Mouse (Mus musculus) heart, postnatal 4 days (tissue): ENCODE results near the gene Mid1. TPM values are rescaled to one million over a fixed set of nuclear protein-coding genes. Genes with fewer than 3 reads are reported as not detected.
A peak's percentile ranks its signal among the peaks of the same experiment; 100 is the strongest.
"Not testable (repeated sequence)": the region's sequence is repeated elsewhere in the genome, so short reads cannot be mapped to it uniquely, and the experiment has no call there.

ENCODE experiments used
- DNase-seq: peaks from one replicate; pipeline ENCODE4 v3.0.0; 2021
- total RNA-seq, 2 experiments: library from RNA; stranded (reverse); gene quantifications; 2 replicates each; pipeline ENCODE4 v1.2.3; 2021

Mid1 gene
- total RNA-seq, 2 experiments from 2014 or later, result 9.6 to 18.2 TPM

DNA sequence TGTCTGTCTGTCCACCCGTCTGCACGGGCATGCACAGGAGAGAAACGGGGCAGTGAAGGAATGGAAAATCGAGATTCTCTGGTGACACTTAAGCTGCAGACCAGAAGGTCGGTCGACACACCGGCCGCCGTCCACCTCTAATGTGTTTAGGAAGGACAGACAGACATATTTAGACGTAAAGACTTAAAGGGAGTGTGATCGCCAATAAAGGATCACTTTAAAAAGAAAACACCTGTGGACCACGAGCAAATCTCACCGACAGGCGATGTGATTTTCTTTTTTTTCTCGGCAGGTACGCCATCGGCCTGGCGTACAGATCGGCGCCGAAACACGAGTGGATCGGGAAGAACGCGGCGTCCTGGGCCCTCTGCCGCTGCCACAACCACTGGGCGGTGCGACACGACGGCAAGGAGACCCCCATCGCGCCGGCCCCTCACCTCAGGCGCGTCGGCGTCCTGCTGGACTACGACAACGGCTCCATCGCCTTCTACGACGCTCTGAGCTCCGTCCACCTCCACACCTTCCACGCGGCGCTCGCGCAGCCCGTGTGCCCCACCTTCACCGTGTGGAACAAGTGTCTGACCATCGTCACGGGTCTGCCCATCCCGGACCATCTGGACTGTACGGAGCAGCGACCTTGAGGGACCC, 303.7 kb downstream of the Mid1 start:
- peak; percentile 64 for DNase-seq

GRCm38 (mm10) chrX:169989219-169989595, 304.2 kb downstream of the Mid1 start:
- DNase-seq, result not testable (repeated sequence)

DNA sequence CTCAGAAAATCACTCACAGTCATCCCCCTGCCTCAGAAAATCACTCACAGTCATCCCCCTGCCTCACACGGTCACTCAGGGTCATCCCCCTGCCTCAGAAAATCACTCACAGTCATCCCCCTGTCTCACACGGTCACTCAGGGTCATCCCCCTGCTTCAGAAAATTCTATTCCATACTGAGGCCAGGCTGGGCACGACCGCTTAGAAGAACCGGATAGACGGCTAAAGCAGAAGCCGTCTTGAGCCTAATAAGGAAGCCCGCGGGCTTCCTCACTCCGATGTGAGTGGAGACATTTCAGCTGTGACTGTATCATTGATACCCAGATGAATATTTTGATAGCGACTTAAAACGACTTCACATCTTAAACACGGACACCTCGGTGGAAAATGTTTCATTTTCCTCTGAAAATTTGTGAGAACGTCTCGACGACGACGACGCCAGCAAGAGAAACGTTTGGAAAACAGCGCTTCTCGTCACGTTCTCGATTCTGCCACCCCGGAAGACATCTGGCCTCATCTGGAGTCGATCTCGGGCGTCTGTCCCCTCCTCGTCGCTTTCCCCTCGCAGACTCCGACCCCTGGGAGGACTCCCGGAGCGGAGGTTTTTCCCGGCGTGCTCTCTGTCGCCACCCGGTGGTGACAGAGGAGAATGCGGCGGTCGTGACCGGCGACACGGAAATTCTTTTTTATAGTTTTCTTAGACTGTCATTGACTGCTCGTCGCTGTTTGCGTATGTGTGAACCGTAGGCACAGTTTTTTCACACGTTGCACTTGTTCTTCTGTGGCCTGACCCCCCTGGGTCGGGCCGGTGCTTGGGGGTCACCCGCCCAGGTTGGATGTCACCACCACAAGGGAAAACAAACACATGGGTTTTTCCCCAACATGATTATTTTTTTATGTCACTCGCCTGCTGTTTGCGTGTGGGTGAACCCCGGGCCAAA, 305.0 kb downstream of the Mid1 start:
- peak; percentile 89 for DNase-seq

- peak; percentile 100 for DNase-seq
These were observed 306.3 kb downstream of the Mid1 start for GRCm38 (mm10) chrX:169991128-169991873.

DNA sequence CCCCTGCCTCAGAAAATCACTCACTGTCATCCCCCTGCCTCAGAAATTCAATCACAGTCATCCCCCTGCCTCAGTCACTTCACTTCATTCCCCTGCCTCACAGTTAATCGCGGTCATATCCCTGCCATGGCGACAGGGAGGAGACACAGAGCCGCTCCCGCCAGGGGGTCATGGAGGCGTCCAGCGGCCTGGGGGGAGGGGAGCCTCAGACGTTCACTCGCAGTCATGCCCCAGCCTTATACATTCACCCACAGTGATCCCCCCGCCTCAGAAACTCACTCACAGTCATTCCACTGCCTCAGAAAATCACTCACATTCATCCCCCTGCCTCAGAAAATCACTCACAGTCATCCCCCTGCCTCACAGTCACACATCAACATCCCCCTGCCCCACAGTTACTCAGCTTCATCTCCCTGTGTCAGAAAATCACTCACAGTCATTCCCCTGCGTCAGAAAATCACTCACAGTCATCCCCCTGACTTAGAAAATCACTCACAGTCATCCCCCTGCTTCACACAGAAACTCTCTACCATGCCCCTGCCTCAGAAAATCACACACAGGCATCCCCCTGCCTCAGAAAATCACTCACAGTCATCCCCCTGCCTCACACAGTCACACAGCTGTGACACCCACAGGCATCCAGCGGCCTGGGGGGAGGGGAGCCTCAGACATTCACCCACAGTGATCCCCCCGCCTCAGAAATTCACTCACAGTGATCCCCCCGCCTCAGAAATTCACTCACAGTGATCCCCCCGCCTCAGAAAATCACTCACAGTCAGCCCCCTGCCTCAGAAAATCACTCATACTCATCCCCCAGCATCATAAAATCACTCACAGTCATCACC, 307.3 kb downstream of the Mid1 start:
- peak; percentile 59 for DNase-seq

DNA sequence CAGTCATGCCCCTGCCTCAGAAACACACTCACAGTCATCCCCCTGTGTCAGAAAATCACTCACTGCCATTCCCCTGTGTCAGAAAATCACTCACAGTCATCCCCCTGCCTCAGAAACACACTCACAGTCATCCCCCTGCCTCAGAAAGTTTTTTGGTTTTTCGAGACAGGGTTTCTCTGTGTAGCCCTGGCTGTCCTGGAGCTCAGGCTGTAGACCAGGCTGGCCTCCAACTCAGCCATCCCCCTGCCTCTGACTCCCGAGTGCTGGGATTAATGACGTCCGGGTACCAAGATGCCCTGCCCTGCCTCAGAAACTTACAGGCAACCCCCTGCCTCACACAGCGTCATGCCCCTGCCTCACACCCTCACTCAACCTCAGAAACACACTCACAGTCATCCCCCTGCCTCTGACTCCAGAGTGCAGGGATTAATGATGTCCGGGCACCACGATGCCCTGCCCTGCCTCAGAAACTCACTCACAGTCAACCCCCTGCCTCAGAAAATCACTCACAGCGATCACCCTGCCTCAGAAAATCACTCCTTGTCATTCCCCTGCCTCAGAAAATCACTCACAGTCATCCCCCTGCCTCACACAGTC, 308.1 kb downstream of the Mid1 start:
- peak; percentile 52 for DNase-seq

GRCm38 (mm10) chrX:169994011-169994865, 309.2 kb downstream of the Mid1 start:
- DNase-seq, result peak; percentile 80

GRCm38 (mm10) chrX:169994866-169995711, 310.1 kb downstream of the Mid1 start:
- DNase-seq, result peak; percentile 19

DNA sequence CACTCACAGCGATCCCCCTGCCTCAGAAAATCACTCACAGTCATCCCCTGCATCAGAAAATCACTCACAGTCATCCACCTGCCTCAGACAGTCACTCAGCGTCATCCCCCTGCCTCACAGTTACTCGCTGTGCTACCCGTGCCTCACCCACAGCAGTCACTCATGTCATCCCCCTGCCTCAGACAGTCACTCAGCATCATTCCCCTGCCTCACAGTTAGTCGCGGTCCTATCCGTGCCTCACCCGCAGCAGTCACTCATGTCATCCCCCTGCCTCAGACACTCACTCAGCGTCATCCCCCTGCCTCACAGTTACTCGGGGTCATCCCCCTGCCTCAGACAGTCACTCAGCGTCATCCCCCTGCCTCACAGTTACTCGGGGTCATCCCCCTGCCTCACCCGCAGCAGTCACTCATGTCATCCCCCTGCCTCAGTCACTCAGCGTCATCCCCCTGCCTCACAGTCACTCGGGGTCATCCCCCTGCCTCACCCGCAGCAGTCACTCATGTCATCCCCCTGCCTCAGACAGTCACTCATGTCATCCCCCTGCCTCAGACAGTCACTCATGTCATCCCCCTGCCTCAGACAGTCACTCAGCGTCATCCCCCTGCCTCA, 311.0 kb downstream of the Mid1 start:
- peak; percentile 51 for DNase-seq

- peak; percentile 93 for DNase-seq
These were observed 311.9 kb downstream of the Mid1 start for GRCm38 (mm10) chrX:169996926-169997325.

- DNase-seq, result peak; percentile 85
These were observed 312.5 kb downstream of the Mid1 start for GRCm38 (mm10) chrX:169997456-169997853.

- peak; percentile 100 for DNase-seq
These were observed 313.0 kb downstream of the Mid1 start for GRCm38 (mm10) chrX:169997854-169998456.

DNA sequence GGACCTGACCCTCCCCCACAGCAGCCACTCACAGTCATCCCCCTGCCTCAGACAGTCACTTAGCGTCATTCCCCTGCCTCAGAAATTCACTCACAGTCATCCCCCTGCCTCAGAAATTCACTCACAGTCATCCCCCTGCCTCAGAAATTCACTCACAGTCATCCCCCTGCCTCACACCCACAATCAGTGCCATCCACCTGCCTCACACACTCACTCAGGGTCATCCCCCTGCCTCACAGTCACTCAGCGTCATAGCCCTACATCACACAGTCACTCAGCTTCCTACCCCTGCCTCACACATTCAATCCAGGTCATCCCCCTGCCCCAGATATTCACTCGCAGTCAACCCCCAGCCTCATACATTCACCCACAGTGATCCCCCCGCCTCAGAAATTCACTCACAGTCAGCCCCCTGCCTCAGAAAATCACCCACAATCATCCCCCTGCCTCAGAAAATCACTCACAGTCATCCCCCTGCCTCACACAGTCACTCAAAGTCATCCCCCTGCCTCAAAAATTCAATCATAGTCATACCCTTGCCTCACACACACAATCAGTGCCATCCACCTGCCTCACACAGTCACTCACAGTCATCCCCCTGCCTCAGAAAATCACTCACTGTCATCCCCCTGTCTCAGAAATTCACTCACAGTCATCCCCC, 313.7 kb downstream of the Mid1 start:
- DNase-seq, result peak; percentile 18

GRCm38 (mm10) chrX:169999226-169999883, 314.4 kb downstream of the Mid1 start:
- DNase-seq, result peak; percentile 68

DNA sequence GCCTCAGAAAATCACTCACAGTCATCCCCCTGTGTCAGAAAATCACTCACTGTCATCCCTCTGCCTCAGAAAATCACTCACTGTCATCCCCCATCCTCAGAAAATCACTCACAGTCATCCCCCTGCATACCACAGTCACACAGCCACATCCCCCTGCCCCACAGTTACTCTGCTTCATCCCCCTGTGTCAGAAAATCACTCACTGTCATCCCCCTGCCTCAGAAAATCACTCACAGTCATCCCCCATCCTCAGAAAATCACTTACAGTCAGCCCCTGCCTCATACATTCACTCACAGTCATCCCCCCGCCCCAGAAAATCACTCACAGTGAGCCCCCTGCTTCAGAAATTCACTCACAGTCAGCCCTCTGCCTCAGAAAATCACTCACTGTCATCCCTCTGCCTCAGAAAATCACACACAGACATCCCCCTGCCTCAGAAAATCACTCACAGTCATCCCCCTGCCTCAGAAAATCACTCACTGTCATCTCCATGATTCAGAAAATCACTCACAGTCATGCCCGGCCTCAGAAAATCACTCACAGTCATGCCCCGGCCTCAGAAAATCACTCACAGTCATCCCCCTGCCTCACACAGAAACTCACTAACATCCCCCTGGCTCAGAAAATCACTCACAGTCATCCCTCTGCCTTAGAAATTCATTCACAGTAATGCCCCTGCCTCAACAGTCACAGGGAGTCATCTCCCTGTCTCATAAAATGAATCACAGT, 315.1 kb downstream of the Mid1 start:
- not testable (repeated sequence) for DNase-seq

GRCm38 (mm10) chrX:170000642-170001387, 315.8 kb downstream of the Mid1 start:
- peak; percentile 30 for DNase-seq
